Mouse (Mus musculus) neural tube, embryonic 15.5 days (tissue): Measurements from ENCODE around the gene Prpmp5. TPM values are rescaled to one million over a fixed set of nuclear protein-coding genes. Genes with fewer than 3 reads are reported as not detected.
"Not testable (repeated sequence)": the region's sequence is repeated elsewhere in the genome, so short reads cannot be mapped to it uniquely, and the experiment has no call there.

Experiments used
- ATAC-seq: fragments of 200-750 bp; cut with Nextera tagmentation; 2 replicates; pipeline ENCODE4 v1.8.0; 2017; ENCODE audit warnings: mild to moderate bottlenecking, moderate TSS enrichment, moderate library complexity; ENCODE audit not compliant: low FRiP score
- H3K27ac ChIP-seq: fragments of 300-500 bp; sonication (generic); replicated peaks from 2 replicates; pipeline ENCODE4 v1.5.1; 2015; ENCODE audit warnings: mild to moderate bottlenecking, inconsistent platforms
- H3K27me3 ChIP-seq: fragments of 300-500 bp; sonication (generic); replicated peaks from 2 replicates; pipeline ENCODE4 v1.6.1; 2015; ENCODE audit warnings: inconsistent platforms
- H3K36me3 ChIP-seq: fragments of 300-500 bp; sonication (generic); 2 replicates; pipeline ENCODE4 v1.6.1; 2015; ENCODE audit warnings: inconsistent platforms
- H3K4me1 ChIP-seq: fragments of 300-500 bp; sonication (generic); 2 replicates; pipeline ENCODE4 v1.6.1; 2015; ENCODE audit warnings: inconsistent platforms
- H3K4me2 ChIP-seq: fragments of 300-500 bp; sonication (generic); 2 replicates; pipeline ENCODE4 v1.6.1; 2015; ENCODE audit warnings: inconsistent platforms, mild to moderate bottlenecking, moderate library complexity
- H3K4me3 ChIP-seq: fragments of 300-500 bp; sonication (generic); replicated peaks from 2 replicates; pipeline ENCODE4 v1.5.1; 2015; ENCODE audit warnings: mild to moderate bottlenecking, inconsistent platforms
- H3K9ac ChIP-seq: fragments of 300-500 bp; sonication (generic); replicated peaks from 2 replicates; pipeline ENCODE4 v1.6.1; 2015; ENCODE audit warnings: mild to moderate bottlenecking, inconsistent platforms
- H3K9me3 ChIP-seq: fragments of 300-500 bp; sonication (generic); replicated peaks from 2 replicates; pipeline ENCODE4 v1.6.1; 2016; ENCODE audit warnings: inconsistent platforms
- WGBS: fragments of 180-500 bp; shearing (Covaris S2); methylation state at CpG from one replicate; pipeline ENCODE4 v1.1.7; 2015; ENCODE audit warnings: mixed read lengths; 5-methylcytosine and 5-hydroxymethylcytosine counted together
- polyA plus RNA-seq: library from polyadenylated mRNA; unstranded; fragments of >200 nt; fragmentation: Nextera tagmentation; extraction: Ambion mirVana; gene quantifications from 2 replicates; pipeline ENCODE4 v1.2.1, GENCODE M21; 2015

Gene Prpmp5
- not detected in 2 replicates for polyA plus RNA-seq

- H3K4me1 ChIP-seq, ATAC-seq: not testable (repeated sequence)
These were observed at the start of gene Prpmp5 for GRCm38 (mm10) chr6:132314657-132315056. TSS of gene Prpmp5 (minus strand) at chr6:132314757.

GRCm38 (mm10) chr6:132364034-132364433, 49.5 kb upstream of the Prpmp5 start, which contains the start of gene Gm8882:
TSS of gene Gm8882 (minus strand) at chr6:132364134.
- H3K4me3 ChIP-seq, H3K4me2 ChIP-seq, H3K9ac ChIP-seq, H3K27me3 ChIP-seq, ATAC-seq, H3K36me3 ChIP-seq, H3K9me3 ChIP-seq, H3K4me1 ChIP-seq, H3K27ac ChIP-seq: not testable (repeated sequence)
- WGBS = 89% methylated on average over 1 of the region's 1 CpGs

More at GRCm38 (mm10) chr6:132314657-132315056, at the start of gene Prpmp5:
- H3K9ac ChIP-seq, H3K27me3 ChIP-seq, H3K36me3 ChIP-seq, H3K4me3 ChIP-seq, H3K9me3 ChIP-seq, H3K4me2 ChIP-seq, H3K27ac ChIP-seq: not testable (repeated sequence)

Other genes starting within 250 kb of the Prpmp5 start
- gene Prb1, start 104.2 kb downstream of the Prpmp5 start, polyA plus RNA-seq = not detected in 2 replicates
- not detected in 2 replicates for gene Gm8882, start 49.4 kb upstream of the Prpmp5 start, polyA plus RNA-seq